Mouse (Mus musculus) lung, adult 2 months (tissue): ENCODE measurements at regions not wholly inside any gene's neighbourhood (a gene's known extent, or its start where the extent isn't known, plus 50 kb on each side); places are given as distances from the start of the nearest gene placed in this dataset.

Source experiments
- CTCF ChIP-seq: fragments of 200-500 bp; IDR thresholded peaks from 2 replicates; pipeline ENCODE4 v1.5.1; 2011; ENCODE audit warnings: mild to moderate bottlenecking, low read length, control low read depth; ENCODE audit not compliant: insufficient read depth
- POLR2A ChIP-seq: fragments of 200-500 bp; IDR thresholded peaks from 2 replicates; pipeline ENCODE4 v1.6.1; 2011; ENCODE audit warnings: low read depth, mild to moderate bottlenecking, control low read depth, low read length, borderline replicate concordance; ENCODE audit errors: extremely low read depth

GRCm38 (mm10) chr8:91897381-91897780, 95.5 kb upstream of the Irx3 start:
- TF ChIP-seq CTCF (no peak), POLR2A (no peak)
